Mouse (Mus musculus) midbrain, embryonic 16.5 days (tissue): ENCODE data around the gene Clca4b. TPM values are rescaled to one million over a fixed set of nuclear protein-coding genes. Genes with fewer than 3 reads are reported as not detected.

Source experiments
- polyA plus RNA-seq: library from polyadenylated mRNA; unstranded; fragments of >200 nt; fragmentation: Nextera tagmentation; extraction: Ambion mirVana; gene quantifications from 2 replicates; pipeline ENCODE4 v1.2.1, GENCODE M21; 2015

Clca4b gene
- polyA plus RNA-seq, 1 experiment from 2014 or later: not detected

Other genes starting within 250 kb of the Clca4b start
- gene Sh3glb1, start 212.2 kb downstream of the Clca4b start, polyA plus RNA-seq: 117 and 118 TPM in 2 replicates
- 0.78 and 0.98 TPM in 2 replicates for gene Clca3a1, start 171.6 kb downstream of the Clca4b start, polyA plus RNA-seq
- not detected in 2 replicates for gene Clca3a2, start 113.0 kb downstream of the Clca4b start, polyA plus RNA-seq
- gene Clca3b, start 83.2 kb downstream of the Clca4b start, polyA plus RNA-seq: not detected in 2 replicates
- gene Clca4a, start 42.5 kb upstream of the Clca4b start, polyA plus RNA-seq: 0.07 TPM in 1 of 2 replicates, not detected in the other
- gene Clca1, start 100.2 kb upstream of the Clca4b start, polyA plus RNA-seq: not detected in 2 replicates
- gene Clca2, start 166.9 kb upstream of the Clca4b start, polyA plus RNA-seq: 0.10 TPM in 1 of 2 replicates, not detected in the other
- 12.6 and 13.7 TPM in 2 replicates for gene Odf2l, start 186.1 kb upstream of the Clca4b start, polyA plus RNA-seq